Mouse (Mus musculus) embryonic fibroblast, embryonic 13.5 days (primary cell): ENCODE results near the gene Hrk.

Source experiments
- CTCF ChIP-seq: IDR thresholded peaks from 2 replicates; pipeline ENCODE4 v1.5.1; 2011; ENCODE audit warnings: mild to moderate bottlenecking, control low read depth, low read length, moderate library complexity, borderline replicate concordance; ENCODE audit not compliant: insufficient read depth
- POLR2A ChIP-seq: IDR thresholded peaks from 2 replicates; pipeline ENCODE4 v1.6.1; 2011; ENCODE audit warnings: low read depth, mild to moderate bottlenecking, control low read depth, low read length, moderate library complexity

DNA sequence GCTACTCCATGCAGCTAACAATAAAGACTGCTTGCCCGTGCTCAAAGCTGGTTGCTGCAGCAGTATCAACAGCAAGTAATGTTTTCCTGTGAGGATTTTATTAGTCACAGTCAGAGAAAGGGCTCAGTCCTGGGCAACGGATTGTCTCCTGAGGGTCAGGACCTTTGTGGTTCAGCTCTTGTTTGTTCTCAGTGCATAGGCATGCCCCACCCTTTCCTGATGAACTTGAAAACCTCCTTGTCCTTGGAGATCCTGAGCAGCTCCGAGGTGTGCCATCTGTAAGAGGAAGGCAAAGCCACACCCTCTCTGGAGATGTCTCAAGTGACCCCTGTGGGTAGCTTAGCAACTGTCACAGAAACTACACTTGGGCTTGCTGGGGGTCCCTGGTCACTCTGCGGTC, 3.8 kb upstream of the Hrk start:
- no peak for TF ChIP-seq CTCF
- no peak for TF ChIP-seq POLR2A
